Comparison of ENCODE assay signal across 21 mouse cellular contexts in the genomic region with DNA sequence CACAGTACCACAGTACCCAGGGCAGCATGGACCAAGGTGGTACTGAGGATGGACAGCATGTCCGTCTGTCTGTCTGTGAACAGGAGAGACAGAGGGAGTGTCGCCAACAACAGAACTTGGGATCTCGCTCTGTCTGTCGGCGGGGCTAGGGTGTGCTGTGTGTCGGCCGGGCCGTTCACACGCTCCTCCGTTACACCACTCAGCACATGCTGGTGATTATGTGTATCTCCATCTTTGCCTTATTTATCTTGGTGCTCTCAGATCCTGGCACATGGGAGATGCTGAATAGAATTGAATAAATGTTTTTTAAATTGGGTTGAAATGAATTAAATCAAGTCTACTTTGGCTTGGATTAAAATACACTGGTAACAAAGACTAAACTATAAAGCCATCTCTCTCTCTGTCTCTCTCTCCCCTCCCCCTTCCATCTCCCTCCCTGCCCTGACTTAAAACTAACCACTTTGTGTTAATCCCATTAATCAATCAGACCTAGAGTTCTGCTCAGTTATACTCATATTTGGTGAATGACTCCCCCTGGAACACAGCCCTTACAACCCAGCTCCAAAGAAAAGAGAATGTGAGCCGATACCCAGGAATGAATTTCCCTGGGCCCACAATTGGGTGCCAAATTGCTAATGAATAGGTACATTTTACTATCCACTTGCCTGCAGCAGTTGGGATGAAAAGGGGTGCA. TPM values are rescaled to one million over a fixed set of nuclear protein-coding genes. Genes with fewer than 3 reads are reported as not detected.
A peak's percentile ranks its signal among the peaks of the same experiment; 100 is the strongest.
DNase-seq lines count a peak whose midpoint lies in the region; ATAC-seq and TF ChIP-seq lines count a peak whose summit lies in the region.
"Had no signal": no experiment of that assay in that cellular context is flagged by ENCODE, and none has a peak within 500 bp of the region (broad histone marks: within the 10 kb centered on the region; RNA-seq: fewer than 3 reads in every experiment).

No protein-coding gene starts in this region.

- no peaks in the 10 kb centered on the region for H3K9me3 ChIP-seq in forebrain, embryonic 13.5 days (replicated peaks)
- H3K9me3 ChIP-seq in forebrain, embryonic 12.5 days: no peaks in the 10 kb centered on the region
- H3K9me3 ChIP-seq in lung, embryonic 14.5 days (ENCODE audit: low read depth, low read length): no peaks in the 10 kb centered on the region
- H3K9me3 ChIP-seq in midbrain, embryonic 16.5 days (replicated peaks; ENCODE audit: control insufficient read depth, low read length, poor library complexity, severe bottlenecking): no peaks in the 10 kb centered on the region

- no peak overlapping the region for H3K4me3 ChIP-seq in forebrain, embryonic 13.5 days
- H3K4me3 ChIP-seq in forebrain, embryonic 12.5 days (replicated peaks): no peak overlapping the region
- H3K4me3 ChIP-seq in lung, embryonic 14.5 days (ENCODE audit: low read depth, low read length): no peak overlapping the region
- H3K4me3 ChIP-seq in midbrain, embryonic 16.5 days (ENCODE audit: low read depth, low read length): no peak overlapping the region
- H3K4me3 ChIP-seq: embryonic facial prominence, embryonic 12.5 days; limb, embryonic 13.5 days had no signal

- no peak overlapping the region for H3K27ac ChIP-seq in forebrain, embryonic 13.5 days
- H3K27ac ChIP-seq in forebrain, embryonic 12.5 days: no peak overlapping the region
- peak overlapping the region; percentile 73 for H3K27ac ChIP-seq in lung, embryonic 14.5 days (ENCODE audit: low read depth)
- H3K27ac ChIP-seq in midbrain, embryonic 16.5 days (ENCODE audit: low read length): no peak overlapping the region
- H3K27ac ChIP-seq: embryonic facial prominence, embryonic 12.5 days; limb, embryonic 13.5 days had no signal

- peak; percentile 81 for ATAC-seq in forebrain, embryonic 13.5 days
- no peak for ATAC-seq in forebrain, embryonic 12.5 days (ENCODE audit: low FRiP score)
- ATAC-seq in lung, embryonic 14.5 days (ENCODE audit: insufficient read depth): peak; percentile 36; the same call in 1 of the 2 replicates
- peak; percentile 56; the same call in 1 of the 2 replicates for ATAC-seq in midbrain, embryonic 16.5 days
- ATAC-seq in frontal cortex, adult (ENCODE audit: low TSS enrichment): no peak
- ATAC-seq: inflammation-experienced regulatory T-cells, adult 6 months had no signal

- no peak overlapping the region for H3K9ac ChIP-seq in forebrain, embryonic 13.5 days
- H3K9ac ChIP-seq in forebrain, embryonic 12.5 days: no peak overlapping the region
- no peak overlapping the region for H3K9ac ChIP-seq in lung, embryonic 14.5 days
- no peak overlapping the region for H3K9ac ChIP-seq in midbrain, embryonic 16.5 days (ENCODE audit: low read depth, low read length)
- H3K9ac ChIP-seq: embryonic facial prominence, embryonic 12.5 days; limb, embryonic 13.5 days had no signal

- no peaks in the 10 kb centered on the region for H3K36me3 ChIP-seq in forebrain, embryonic 13.5 days (ENCODE audit: poor library complexity, severe bottlenecking)
- H3K36me3 ChIP-seq in forebrain, embryonic 12.5 days (replicated peaks): no peaks in the 10 kb centered on the region
- no peaks in the 10 kb centered on the region for H3K36me3 ChIP-seq in lung, embryonic 14.5 days (ENCODE audit: insufficient read depth)
- no peaks in the 10 kb centered on the region for H3K36me3 ChIP-seq in midbrain, embryonic 16.5 days (ENCODE audit: control insufficient read depth, insufficient read depth, low read length)
- H3K36me3 ChIP-seq: embryonic facial prominence, embryonic 12.5 days; limb, embryonic 13.5 days had no signal

- no peaks in the 10 kb centered on the region for H3K27me3 ChIP-seq in forebrain, embryonic 13.5 days
- H3K27me3 ChIP-seq in forebrain, embryonic 12.5 days: no peaks in the 10 kb centered on the region
- H3K27me3 ChIP-seq in lung, embryonic 14.5 days (ENCODE audit: insufficient read depth, low read length): no peaks in the 10 kb centered on the region
- no peaks in the 10 kb centered on the region for H3K27me3 ChIP-seq in midbrain, embryonic 16.5 days (ENCODE audit: control insufficient read depth, insufficient read depth, low read depth, low read length)
- H3K27me3 ChIP-seq: CH12.LX; embryonic facial prominence, embryonic 12.5 days; limb, embryonic 13.5 days had no signal

- 75% methylated on average over 11 of the region's 11 CpGs for WGBS in forebrain, embryonic 13.5 days
- 82% methylated on average over 11 of the region's 11 CpGs for WGBS in forebrain, embryonic 12.5 days
- 79% methylated on average over 11 of the region's 11 CpGs for WGBS in lung, embryonic 14.5 days
- 68% methylated on average over 11 of the region's 11 CpGs for WGBS in midbrain, embryonic 16.5 days

- 0 out of 2 replicates have a peak overlapping the region, but pooled peaks have one; percentile 10 for H3K4me2 ChIP-seq in forebrain, embryonic 13.5 days
- no peak overlapping the region for H3K4me2 ChIP-seq in forebrain, embryonic 12.5 days
- H3K4me2 ChIP-seq in lung, embryonic 14.5 days: peak overlapping the region; percentile 20; the same call in 1 of the 2 replicates
- no peak overlapping the region for H3K4me2 ChIP-seq in midbrain, embryonic 16.5 days (ENCODE audit: low read length)
- H3K4me2 ChIP-seq: embryonic facial prominence, embryonic 12.5 days; limb, embryonic 13.5 days had no signal

- DNase-seq in lung, embryonic 14.5 days: no peak
- DNase-seq in lung, postnatal 10 days: no peak
- DNase-seq in fibroblast of lung, adult 2 months (ENCODE audit: low read depth): peak; percentile 89
- no peak for DNase-seq in ovary, adult 18-20 months (ENCODE audit: low spot score)
- DNase-seq: adrenal gland, postnatal 10 days; cerebellum, adult 11-12 months; cerebellum, postnatal 36 days; gastrocnemius, postnatal 14 days; heart, postnatal 10 days; kidney, adult 8-10 months; kidney, postnatal 36 days; layer of hippocampus, adult 9-11 months; thymus, postnatal 36 days had no signal

- H3K4me1 ChIP-seq in forebrain, embryonic 13.5 days: peaks cover 33% of the 10 kb centered on the region
- H3K4me1 ChIP-seq in forebrain, embryonic 12.5 days: peaks cover 17% of the 10 kb centered on the region
- H3K4me1 ChIP-seq in lung, embryonic 14.5 days (ENCODE audit: insufficient read depth): no peaks in the 10 kb centered on the region
- H3K4me1 ChIP-seq in midbrain, embryonic 16.5 days (ENCODE audit: control insufficient read depth, insufficient read depth, low read length): no peaks in the 10 kb centered on the region

- no peak for TF ChIP-seq CTCF in lung, embryonic 14.5 days (IDR thresholded peaks at IDR 0.05; ENCODE audit: low read depth)

RNA-seq across cellular contexts. Expression of a gene that starts 10.6 kb away (rescaled TPM):
- polyA plus RNA-seq in forebrain, embryonic 13.5 days (2015; fragmentation: Nextera tagmentation; extraction: Ambion mirVana): 1.2 and 1.8 TPM in 2 replicates
- polyA plus RNA-seq in forebrain, embryonic 12.5 days (2016; fragmentation: Nextera tagmentation; extraction: Ambion mirVana): 2.5 and 3.4 TPM in 2 replicates
- polyA plus RNA-seq in lung, embryonic 14.5 days (2014; fragmentation: Nextera tagmentation; extraction: Ambion mirVana): 8.6 and 9.1 TPM in 2 replicates
- polyA plus RNA-seq in midbrain, embryonic 16.5 days (2015; fragmentation: Nextera tagmentation; extraction: Ambion mirVana): 1.3 and 1.4 TPM in 2 replicates
- polyA plus RNA-seq: inflammation-experienced regulatory T-cells, adult 6 months had no signal

Comparison
In these comparisons a context has a peak if more than half of its experiments do, and no peak if none do; other contexts are left out.
1. ATAC-seq: peak in forebrain, embryonic 13.5 days (single experiment), lung, embryonic 14.5 days (single experiment) and midbrain, embryonic 16.5 days (single experiment); none in forebrain, embryonic 12.5 days (single experiment) and frontal cortex, adult (single experiment).
2. H3K4me2 ChIP-seq: peak in forebrain, embryonic 13.5 days (single experiment) and lung, embryonic 14.5 days (single experiment); none in forebrain, embryonic 12.5 days (single experiment) and midbrain, embryonic 16.5 days (single experiment).